Mouse (Mus musculus) ES-E14 (cell line): ENCODE data around the gene Apeh.

Experiments
- CHD2 ChIP-seq: IDR thresholded peaks from 2 replicates; pipeline ENCODE4 v1.6.1; 2014; ENCODE audit warnings: mild to moderate bottlenecking, low read depth, low read length, inconsistent platforms
- HCFC1 ChIP-seq: IDR thresholded peaks from 2 replicates; pipeline ENCODE4 v1.6.1; 2012; ENCODE audit warnings: low read length, inconsistent platforms, borderline replicate concordance; ENCODE audit not compliant: insufficient read depth
- ZC3H11A ChIP-seq: IDR thresholded peaks from 2 replicates; pipeline ENCODE4 v1.6.1; 2012; ENCODE audit warnings: low read depth, mild to moderate bottlenecking, inconsistent platforms, low read length, borderline replicate concordance

DNA sequence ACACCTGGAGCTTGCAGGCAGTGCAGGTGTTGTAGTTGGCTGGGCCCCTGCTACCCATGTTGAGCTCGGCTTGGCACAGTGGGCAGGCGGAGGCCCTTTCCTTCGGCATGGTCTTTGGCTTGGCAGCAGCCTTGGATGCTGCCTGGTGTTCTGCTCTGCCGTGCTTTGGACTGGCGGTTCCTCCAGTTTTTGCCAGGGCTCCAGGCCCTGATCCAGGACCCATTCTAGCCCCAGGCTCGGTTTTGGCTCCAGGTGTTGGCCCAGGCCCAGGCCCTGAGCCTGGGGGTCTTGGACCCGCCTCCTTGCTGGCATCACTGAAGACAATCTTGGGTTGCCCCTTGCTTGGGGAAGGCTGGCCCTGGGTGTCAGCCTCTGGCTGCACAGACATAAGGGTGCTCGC lies 31.3 kb upstream of the Apeh start:
- TF ChIP-seq HCFC1 (no peak), ZC3H11A (no peak), CHD2 (no peak)
